Mouse (Mus musculus) macrophage (primary cell): ENCODE measurements around the gene Tent5c. TPM values are rescaled to one million over a fixed set of nuclear protein-coding genes. Genes with fewer than 3 reads are reported as not detected.
A peak's percentile ranks its signal among the peaks of the same experiment; 100 is the strongest.

Experiments
- H3K27ac ChIP-seq: fragments of 350-480 bp; formaldehyde crosslinking; 2 replicates; pipeline ENCODE4 v1.9.0; 2021
- H3K36me3 ChIP-seq: fragments of 350-480 bp; formaldehyde crosslinking; 2 replicates; pipeline ENCODE4 v1.9.0; 2021; ENCODE audit errors: inconsistent target
- H3K4me3 ChIP-seq: fragments of 350-480 bp; formaldehyde crosslinking; 2 replicates; pipeline ENCODE4 v1.9.0; 2021; ENCODE audit errors: inconsistent target
- H3K79me2 ChIP-seq: fragments of 350-480 bp; formaldehyde crosslinking; 2 replicates; pipeline ENCODE4 v1.9.0; 2021; ENCODE audit errors: inconsistent target
- WGBS: methylation state at CpG from one replicate; pipeline ENCODE4 v1.1.7; 2026; ENCODE audit warnings: inconsistent platforms; ENCODE audit not compliant: missing documents; 5-methylcytosine and 5-hydroxymethylcytosine counted together
- polyA plus RNA-seq: library from polyadenylated mRNA; stranded (reverse); fragments of 250-400 nt; gene quantifications from 3 replicates; pipeline ENCODE4 v1.2.4, GENCODE M21; 2018; ENCODE audit warnings: inconsistent platforms

Tent5c gene
- polyA plus RNA-seq, 1 experiment from 2014 or later: 8.3 TPM

DNA sequence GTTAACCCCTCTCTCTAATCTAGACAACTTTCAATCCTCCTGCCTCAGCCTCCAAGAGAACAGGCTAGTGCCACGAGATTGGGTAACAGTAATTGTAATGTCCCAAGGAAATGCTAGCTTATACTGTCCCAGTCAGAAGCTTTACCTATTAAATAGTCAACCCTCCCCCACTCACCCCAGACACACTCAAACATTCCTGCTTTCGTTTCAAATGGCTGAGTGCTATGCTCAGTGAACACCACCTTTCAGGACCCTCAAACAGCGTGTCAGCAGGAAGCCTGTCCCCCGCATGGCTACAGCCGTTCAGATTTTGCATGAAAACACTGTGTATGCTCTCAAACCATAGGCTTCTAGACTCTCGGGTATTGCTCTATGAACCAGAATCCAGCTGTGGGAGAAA lies 14.8 kb upstream of the Tent5c start:
- Histone ChIP-seq H3K79me2 (no peaks in the 10 kb centered on the region), H3K27ac (no peak overlapping the region), H3K4me3 (no peak overlapping the region), H3K36me3 (no peaks in the 10 kb centered on the region)
- WGBS: 91% methylated on average over 6 of the region's 6 CpGs

DNA sequence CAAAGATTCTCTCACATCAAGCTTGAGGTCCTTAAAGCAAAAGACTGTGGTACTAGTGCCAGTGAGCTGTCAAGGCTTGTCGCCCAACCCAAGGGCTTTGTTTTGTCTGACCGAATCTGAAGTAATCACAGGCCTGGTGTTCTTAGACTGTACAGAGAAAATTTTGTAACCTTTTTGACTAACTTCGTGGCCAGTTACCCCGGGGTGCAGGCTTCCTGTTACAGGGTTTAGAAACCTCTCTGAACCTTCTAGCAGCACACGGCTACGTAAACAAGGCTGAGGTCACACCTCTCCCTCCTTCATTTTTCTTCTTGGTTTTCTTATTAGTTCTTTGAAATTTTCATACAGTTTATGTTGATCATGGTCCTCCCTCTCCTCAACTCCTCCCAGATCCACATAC lies 13.4 kb upstream of the Tent5c start:
- no peaks in the 10 kb centered on the region for H3K36me3 ChIP-seq
- WGBS: 25% methylated on average over 6 of the region's 6 CpGs
- H3K79me2 ChIP-seq: no peaks in the 10 kb centered on the region
- H3K4me3 ChIP-seq: no peak overlapping the region
- no peak overlapping the region for H3K27ac ChIP-seq

DNA sequence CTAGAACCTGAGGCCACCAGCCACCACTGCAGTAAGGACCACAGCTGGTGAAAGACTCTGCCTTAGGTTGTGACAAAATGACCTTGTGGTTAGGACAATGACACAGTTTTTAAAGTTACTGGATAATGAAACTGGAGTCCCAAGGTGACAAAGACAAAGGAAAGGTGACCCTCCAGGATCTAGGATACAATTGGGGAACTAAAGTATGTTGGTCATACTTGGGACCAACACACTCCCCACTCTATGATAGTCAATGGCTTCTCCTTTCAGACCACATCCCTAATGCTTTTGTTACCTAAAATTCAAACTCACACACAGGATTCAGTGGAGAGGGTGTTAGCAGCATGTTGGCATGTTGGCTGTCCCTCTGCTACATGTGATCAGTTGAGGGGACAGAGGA lies 12.8 kb upstream of the Tent5c start:
- no peak overlapping the region for H3K4me3 ChIP-seq
- no peak overlapping the region for H3K27ac ChIP-seq
- no peaks in the 10 kb centered on the region for H3K79me2 ChIP-seq
- H3K36me3 ChIP-seq: no peaks in the 10 kb centered on the region

DNA sequence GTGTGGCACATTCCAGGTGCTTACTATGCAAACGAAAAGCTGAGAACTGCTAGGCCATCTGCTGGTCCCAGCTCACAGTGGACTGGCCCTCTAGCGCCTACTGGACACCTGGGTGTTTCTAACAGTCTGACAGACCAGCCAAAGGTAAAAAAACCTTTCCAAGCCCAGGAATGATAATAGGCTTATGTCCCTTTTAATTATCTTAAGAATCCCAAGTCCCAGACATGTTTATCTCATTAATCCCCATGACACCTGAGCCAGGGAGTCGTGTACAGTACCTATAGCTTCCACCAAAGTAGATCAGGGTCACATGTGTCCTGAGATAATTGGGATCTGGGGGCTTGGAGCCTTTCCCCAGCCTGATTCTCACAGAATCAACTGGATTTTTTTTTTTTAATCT lies 7.0 kb upstream of the Tent5c start:
- Histone ChIP-seq H3K27ac (no peak overlapping the region), H3K36me3 (no peaks in the 10 kb centered on the region), H3K4me3 (no peak overlapping the region), H3K79me2 (no peaks in the 10 kb centered on the region)
- WGBS: 88% methylated on average over 3 of the region's 3 CpGs

DNA sequence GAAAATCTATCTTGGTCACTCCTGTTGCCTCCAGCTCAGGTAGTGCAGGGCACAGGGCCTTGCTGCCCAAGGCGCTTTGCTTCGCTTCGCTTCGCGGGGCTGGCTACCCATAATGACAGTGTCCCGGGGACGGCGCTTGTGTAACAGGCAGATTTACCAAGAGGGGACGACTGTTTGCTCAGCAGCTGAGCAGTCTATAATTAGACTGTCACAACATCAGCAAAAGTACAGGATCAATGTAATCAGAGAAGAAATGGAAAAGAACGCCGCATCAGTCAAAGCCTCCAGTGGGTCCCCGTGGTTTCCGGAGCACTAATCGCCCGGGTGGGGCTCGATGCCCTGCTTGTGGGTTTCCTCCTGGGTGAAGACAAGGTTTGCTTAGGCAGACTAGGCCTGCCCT lies 6.3 kb upstream of the Tent5c start:
- WGBS: 83% methylated on average over 16 of the region's 16 CpGs
- H3K4me3 ChIP-seq: no peak overlapping the region

DNA sequence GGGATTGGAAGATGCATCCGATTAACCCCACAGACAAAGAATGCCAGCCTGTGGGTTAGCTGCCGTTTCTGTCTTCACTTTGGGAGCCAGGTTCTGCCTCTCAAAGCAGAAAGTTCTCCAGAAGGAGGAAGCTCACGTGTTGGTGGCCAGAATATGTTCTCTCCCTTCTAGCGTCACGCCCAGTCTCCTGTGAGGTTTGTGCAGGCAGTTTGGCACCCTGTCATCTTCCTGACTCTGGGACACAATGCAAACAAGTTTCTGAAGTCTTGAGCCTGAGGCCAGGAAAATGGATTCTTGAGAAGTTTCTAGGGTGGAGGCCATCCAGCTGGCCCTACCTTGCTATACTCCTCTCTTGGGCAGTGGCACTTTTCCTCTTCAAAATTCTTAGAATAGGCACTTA lies 5.8 kb upstream of the Tent5c start:
- Histone ChIP-seq H3K79me2 (no peaks in the 10 kb centered on the region; the same call in 1 of the 2 replicates), H3K4me3 (no peak overlapping the region), H3K36me3 (no peaks in the 10 kb centered on the region), H3K27ac (no peak overlapping the region)
- WGBS: 72% methylated on average over 5 of the region's 5 CpGs

More for the DNA sequence above, 6.3 kb upstream of the Tent5c start:
- Histone ChIP-seq H3K79me2 (no peaks in the 10 kb centered on the region), H3K27ac (no peak overlapping the region), H3K36me3 (no peaks in the 10 kb centered on the region)

DNA sequence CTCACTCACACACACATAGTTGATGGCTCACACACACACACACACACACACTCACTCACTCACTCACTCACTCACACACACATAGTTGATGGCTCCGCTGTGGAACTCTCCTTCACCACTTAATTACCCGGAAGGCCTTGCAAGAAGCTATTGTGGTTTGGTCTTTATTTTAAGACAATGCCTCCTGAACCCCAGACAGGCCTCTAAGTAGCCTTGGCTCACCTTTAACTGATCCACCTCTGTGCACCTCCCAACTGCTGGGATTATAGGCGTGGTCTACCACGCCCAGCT lies 831 bp upstream of the Tent5c start:
- H3K4me3 ChIP-seq: peak overlapping the region; percentile 85
- H3K27ac ChIP-seq: no peak overlapping the region
- no peaks in the 10 kb centered on the region for H3K36me3 ChIP-seq
- 51% methylated on average over 4 of the region's 4 CpGs for WGBS
- peaks cover 34% of the 10 kb centered on the region; the same call in 1 of the 2 replicates for H3K79me2 ChIP-seq

DNA sequence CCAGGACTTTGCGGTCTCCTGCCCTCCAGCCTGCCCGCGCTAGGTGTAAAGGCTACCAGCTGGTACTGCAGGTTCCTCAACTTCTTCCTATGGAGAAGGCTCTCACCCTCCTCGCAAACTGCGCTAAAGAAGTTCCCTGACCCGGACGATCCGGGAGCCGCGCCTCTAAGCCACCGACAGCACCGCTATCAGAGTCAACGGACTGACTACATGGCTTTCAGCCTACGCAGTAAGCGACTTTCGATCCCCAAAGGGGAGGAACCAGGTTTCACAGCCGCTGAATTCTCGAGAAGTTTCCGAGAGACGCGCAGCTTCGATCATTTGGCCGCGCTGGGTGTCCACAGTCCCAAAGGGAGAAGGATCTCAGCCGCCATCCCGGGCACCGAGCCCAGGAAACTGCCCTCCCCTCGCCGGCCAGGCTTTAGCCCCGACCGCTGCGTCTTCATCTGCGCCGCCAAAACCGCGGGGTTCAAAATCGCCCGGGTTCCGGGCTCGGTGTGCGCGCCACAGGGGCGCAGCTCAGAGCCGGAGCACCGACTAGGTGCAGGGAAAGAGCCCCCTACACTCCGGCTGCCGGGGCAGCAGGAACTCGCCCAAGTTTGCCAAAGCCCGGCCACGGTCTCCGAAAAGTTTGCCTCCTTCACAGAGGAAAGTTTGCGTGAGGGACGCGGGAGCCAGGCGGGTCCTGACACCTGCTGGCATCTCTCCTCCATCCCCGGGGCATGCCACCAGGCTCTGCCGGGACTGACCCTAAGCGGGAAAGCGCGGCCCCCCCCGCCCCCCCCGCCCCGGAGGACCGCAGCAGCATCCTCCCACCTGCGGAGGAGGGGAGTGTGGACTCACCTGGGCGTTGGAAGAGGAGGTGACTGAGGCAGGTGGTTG lies 632 bp downstream of the Tent5c start:
- 2% methylated on average over 60 of the region's 66 CpGs for WGBS
- peaks cover 48% of the 10 kb centered on the region; the same call in 1 of the 2 replicates for H3K79me2 ChIP-seq
- peak overlapping the region; percentile 57 for H3K4me3 ChIP-seq
- H3K27ac ChIP-seq: no peak overlapping the region
- no peaks in the 10 kb centered on the region for H3K36me3 ChIP-seq

DNA sequence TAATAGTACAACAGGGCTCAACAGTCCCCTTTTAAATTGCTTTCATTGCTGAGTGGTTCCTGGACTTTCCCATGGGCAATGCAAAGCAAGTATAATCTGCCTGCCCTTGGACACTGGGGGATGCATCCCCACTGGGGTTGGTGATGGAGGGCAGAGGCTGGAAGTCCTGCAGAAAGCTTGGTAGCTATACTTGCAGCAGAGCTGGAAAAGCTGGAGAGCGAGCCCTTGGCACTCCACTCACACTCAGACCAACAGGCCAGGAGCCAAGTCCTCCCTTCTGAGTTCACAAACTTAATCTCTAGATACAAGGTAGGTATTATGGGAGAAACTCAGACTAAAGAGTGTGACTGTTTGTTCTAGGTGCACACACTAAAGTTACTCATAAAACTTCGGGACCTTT lies 2.1 kb downstream of the Tent5c start:
- no peaks in the 10 kb centered on the region for H3K36me3 ChIP-seq
- WGBS: 94% methylated on average over 2 of the region's 2 CpGs
- H3K79me2 ChIP-seq: peaks cover 63% of the 10 kb centered on the region; the same call in 1 of the 2 replicates
- H3K27ac ChIP-seq: no peak overlapping the region
- H3K4me3 ChIP-seq: no peak overlapping the region

DNA sequence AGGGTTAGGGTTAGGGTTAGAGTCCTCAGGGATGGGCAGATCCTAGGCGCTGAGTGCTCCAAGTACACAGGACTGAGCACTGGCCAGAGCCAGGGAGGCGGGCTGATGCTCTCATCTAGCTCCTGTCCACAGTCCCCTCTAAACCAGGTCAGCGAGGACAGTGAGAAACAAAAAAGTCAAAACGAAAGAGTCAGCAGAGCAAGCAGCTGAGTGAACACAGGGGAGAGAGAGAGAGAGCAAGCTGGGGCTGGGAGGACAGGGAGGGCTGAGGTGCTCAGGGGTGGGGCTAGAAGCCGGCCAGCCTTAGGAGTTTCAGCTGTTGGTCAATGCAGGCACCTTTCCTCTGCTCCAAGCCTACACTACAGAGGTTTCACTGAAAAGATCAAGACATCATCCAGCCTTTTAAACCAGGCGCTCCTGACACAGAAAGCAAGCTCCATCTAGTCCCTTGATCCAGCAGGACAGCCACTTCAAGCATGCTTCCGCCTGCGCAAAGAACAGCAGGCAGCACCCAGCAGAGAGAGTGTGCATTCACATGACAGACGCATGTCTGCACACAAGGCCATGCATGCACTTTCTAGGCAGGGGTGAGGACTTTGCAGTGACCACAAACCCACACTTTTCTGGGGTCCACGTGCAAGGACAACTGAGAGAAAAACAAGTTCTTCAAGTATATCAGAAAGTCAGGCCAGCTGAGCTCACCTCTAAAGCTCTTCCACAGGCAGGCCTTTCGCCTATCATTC lies 3.6 kb downstream of the Tent5c start:
- Histone ChIP-seq H3K36me3 (no peaks in the 10 kb centered on the region), H3K79me2 (peaks cover 78% of the 10 kb centered on the region; the same call in 1 of the 2 replicates), H3K27ac (no peak overlapping the region), H3K4me3 (no peak overlapping the region)
- 89% methylated on average over 11 of the region's 11 CpGs for WGBS

DNA sequence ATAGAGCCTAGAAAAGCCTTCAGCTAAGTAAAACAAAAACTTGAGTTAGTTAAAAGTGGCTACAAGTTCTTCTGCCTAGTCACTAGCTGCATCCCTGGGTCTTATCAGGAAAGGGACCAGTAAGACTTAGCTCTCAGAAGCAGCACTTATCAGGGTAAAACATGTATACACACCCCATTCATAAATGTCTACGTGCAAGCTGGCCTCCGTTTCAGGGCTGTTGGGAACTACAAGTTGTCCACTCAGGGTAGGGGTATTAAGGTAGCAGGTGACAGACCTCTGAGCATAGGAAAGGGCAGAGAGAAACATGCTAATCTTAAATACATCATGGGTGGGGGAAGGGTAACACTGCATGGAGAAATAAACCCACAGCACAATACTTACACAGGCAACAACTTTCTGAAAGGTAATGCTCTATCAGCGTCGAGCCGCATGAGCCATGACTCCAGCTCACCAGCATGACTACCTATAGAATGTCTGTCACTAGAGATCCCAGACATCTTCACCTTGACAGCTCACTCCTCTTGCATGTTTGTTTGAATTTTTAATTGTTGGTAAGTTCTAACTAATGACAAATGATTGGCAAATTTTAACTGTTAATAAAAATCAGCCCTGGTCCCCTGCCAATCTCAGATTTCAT lies 6.0 kb downstream of the Tent5c start:
- Histone ChIP-seq H3K27ac (no peak overlapping the region), H3K36me3 (no peaks in the 10 kb centered on the region), H3K79me2 (peaks cover 100% of the 10 kb centered on the region; the same call in 1 of the 2 replicates), H3K4me3 (no peak overlapping the region)
- WGBS: 96% methylated on average over 5 of the region's 5 CpGs

DNA sequence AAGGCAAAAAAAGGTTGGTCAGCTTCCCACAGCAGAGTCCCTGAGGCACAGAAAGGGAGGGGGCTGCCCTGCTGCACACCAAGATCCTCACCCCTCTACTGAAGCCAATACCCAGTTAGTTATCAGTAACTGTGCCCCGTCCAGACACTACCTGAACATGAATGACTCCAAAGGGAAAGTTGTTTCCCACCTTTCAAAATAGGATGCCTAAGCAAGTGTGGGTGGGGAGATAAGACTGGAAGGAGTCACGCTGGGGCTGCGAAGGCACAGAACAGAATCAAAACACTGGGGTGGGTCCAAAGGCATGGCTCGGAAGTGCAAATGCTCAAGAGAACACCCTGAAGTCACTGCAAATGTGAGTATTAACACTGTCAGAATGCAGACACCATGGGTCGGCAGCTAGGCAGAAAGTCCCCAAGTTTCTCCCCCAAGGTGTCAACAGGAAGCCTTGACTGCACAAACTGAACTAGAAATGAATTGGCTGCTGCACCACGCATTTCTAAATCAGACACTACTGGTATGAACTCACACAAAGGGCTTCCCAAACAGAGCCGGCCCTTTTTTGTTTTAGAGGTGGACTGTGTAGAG lies 6.7 kb downstream of the Tent5c start:
- H3K79me2 ChIP-seq: peaks cover 100% of the 10 kb centered on the region; the same call in 1 of the 2 replicates
- no peaks in the 10 kb centered on the region for H3K36me3 ChIP-seq
- WGBS: 74% methylated on average over 7 of the region's 7 CpGs
- no peak overlapping the region for H3K27ac ChIP-seq
- no peak overlapping the region for H3K4me3 ChIP-seq

DNA sequence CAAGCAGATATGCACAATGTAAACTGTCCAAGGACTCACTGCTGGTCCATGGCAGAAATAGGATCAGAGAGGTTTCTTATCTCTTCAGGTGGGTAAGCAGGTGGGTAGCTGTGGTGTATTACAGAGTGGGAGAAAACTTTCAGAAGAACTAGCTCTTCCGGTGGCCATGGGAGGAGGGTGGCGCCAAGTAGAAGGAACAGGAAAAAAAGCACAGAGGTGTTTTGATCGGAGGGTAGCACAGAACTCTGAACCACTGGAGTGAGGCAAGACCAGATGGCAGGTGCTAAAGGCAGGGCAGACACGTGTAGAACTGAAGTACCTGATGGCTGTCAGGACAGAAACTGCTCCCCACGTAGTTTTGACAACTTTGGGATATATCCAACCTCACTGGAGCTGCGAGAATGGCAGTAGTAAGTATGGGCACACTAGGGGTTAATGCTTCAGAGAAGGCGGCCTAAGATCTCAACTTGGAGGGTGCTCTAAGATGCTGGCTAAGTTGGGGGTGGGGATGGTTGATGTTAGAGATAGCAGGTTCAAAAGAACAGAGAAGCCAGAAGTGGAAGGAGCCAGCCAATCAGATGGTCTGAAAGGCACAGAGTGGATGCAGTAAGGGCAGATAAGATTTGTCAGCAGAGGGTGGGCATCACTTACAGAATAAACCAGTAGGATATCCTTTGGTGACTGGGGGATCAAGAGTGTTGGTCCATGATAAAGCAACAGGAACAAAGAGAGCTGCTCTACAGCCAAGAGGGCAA lies 8.7 kb downstream of the Tent5c start:
- H3K27ac ChIP-seq: no peak overlapping the region
- 85% methylated on average over 7 of the region's 7 CpGs for WGBS
- H3K4me3 ChIP-seq: no peak overlapping the region

DNA sequence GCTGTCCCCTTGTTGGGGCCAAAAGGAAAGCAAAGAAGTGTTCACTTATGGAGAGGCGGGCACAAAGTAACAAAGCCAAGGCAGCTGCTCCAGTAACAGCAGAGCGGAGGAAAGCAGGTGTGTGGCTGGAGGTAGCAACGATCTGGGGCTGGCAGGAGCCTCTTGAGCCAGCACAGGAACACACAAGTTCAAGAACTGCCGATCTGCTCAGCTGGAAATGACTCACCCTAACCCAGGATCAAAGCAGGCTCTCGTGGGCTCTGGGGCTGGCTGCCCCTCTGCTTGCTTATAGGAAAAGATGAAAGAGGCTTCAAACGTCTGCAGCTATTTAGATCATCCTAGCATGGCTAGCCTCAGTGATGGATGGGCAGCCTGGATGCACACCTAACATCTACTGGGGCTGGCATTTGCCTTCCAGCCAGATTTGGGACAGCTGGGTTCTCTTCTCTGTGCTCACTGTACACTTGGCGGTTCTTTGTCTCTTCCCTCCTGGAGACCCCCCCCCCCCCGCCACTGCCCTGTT lies 14.1 kb downstream of the Tent5c start:
- Histone ChIP-seq H3K27ac (no peak overlapping the region), H3K4me3 (no peak overlapping the region), H3K36me3 (peaks cover 33% of the 10 kb centered on the region), H3K79me2 (peaks cover 70% of the 10 kb centered on the region; the same call in 1 of the 2 replicates)
- 76% methylated on average over 7 of the region's 8 CpGs for WGBS

More for the DNA sequence above, 8.7 kb downstream of the Tent5c start:
- Histone ChIP-seq H3K79me2 (peaks cover 100% of the 10 kb centered on the region; the same call in 1 of the 2 replicates), H3K36me3 (no peaks in the 10 kb centered on the region)
